Mouse (Mus musculus) forebrain, embryonic 12.5 days (tissue): Measurements from ENCODE around the gene Zfp277. TPM values are rescaled to one million over a fixed set of nuclear protein-coding genes. Genes with fewer than 3 reads are reported as not detected.
A peak's percentile ranks its signal among the peaks of the same experiment; 100 is the strongest.

Experiments used
- ATAC-seq: fragments of 200-750 bp; cut with Nextera tagmentation; 2 replicates; pipeline ENCODE4 v1.8.0; 2017; ENCODE audit warnings: moderate TSS enrichment; ENCODE audit not compliant: low FRiP score
- H3K27ac ChIP-seq: fragments of 300-500 bp; sonication (generic); 2 replicates; pipeline ENCODE4 v1.5.1; 2016; ENCODE audit warnings: mild to moderate bottlenecking
- H3K27me3 ChIP-seq: fragments of 300-500 bp; sonication (generic); 2 replicates; pipeline ENCODE4 v1.6.1; 2016; ENCODE audit warnings: mild to moderate bottlenecking
- H3K36me3 ChIP-seq: fragments of 300-500 bp; sonication (generic); replicated peaks from 2 replicates; pipeline ENCODE4 v1.6.1; 2016; ENCODE audit warnings: mild to moderate bottlenecking
- H3K4me1 ChIP-seq: fragments of 300-500 bp; sonication (generic); 2 replicates; pipeline ENCODE4 v1.6.1; 2016
- H3K4me2 ChIP-seq: fragments of 300-500 bp; sonication (generic); 2 replicates; pipeline ENCODE4 v1.6.1; 2016; ENCODE audit warnings: mild to moderate bottlenecking, moderate library complexity
- H3K4me3 ChIP-seq: fragments of 300-500 bp; sonication (generic); replicated peaks from 2 replicates; pipeline ENCODE4 v1.5.1; 2016; ENCODE audit warnings: mild to moderate bottlenecking
- H3K9ac ChIP-seq: fragments of 300-500 bp; sonication (generic); 2 replicates; pipeline ENCODE4 v1.6.1; 2016; ENCODE audit warnings: mild to moderate bottlenecking
- H3K9me3 ChIP-seq: fragments of 300-500 bp; sonication (generic); 2 replicates; pipeline ENCODE4 v1.6.1; 2016
- WGBS: fragments of 180-500 bp; shearing (Covaris S2); methylation state at CpG from one replicate; pipeline ENCODE4 v1.1.7; 2016; 5-methylcytosine and 5-hydroxymethylcytosine counted together
- polyA plus RNA-seq: library from polyadenylated mRNA; unstranded; fragments of >200 nt; fragmentation: Nextera tagmentation; extraction: Ambion mirVana; gene quantifications from 2 replicates; pipeline ENCODE4 v1.2.1, GENCODE M21; 2016

Gene Zfp277
- polyA plus RNA-seq, 1 experiment from 2014 or later = 29.7 TPM

- ATAC-seq = no peak
- no peaks in the 10 kb centered on the region; the same call in 1 of the 2 replicates for H3K36me3 ChIP-seq
- H3K27me3 ChIP-seq = no peaks in the 10 kb centered on the region
- no peak overlapping the region for H3K27ac ChIP-seq
- no peak overlapping the region for H3K4me2 ChIP-seq
- no peak overlapping the region for H3K4me3 ChIP-seq
- H3K9me3 ChIP-seq = no peaks in the 10 kb centered on the region
- peaks cover 18% of the 10 kb centered on the region for H3K4me1 ChIP-seq
- WGBS = 72% methylated on average over 3 of the region's 3 CpGs
- H3K9ac ChIP-seq = no peak overlapping the region
Measured at GRCm38 (mm10) chr12:40429976-40430375, 15.7 kb downstream of the Zfp277 start.

- Histone ChIP-seq H3K27ac (no peak overlapping the region), H3K4me3 (no peak overlapping the region), H3K4me2 (no peak overlapping the region), H3K4me1 (peaks cover 18% of the 10 kb centered on the region), H3K9ac (no peak overlapping the region), H3K36me3 (no peaks in the 10 kb centered on the region; the same call in 1 of the 2 replicates), H3K9me3 (no peaks in the 10 kb centered on the region), H3K27me3 (no peaks in the 10 kb centered on the region)
- WGBS = 87% methylated on average over 10 of the region's 10 CpGs
- ATAC-seq = no peak
Measured at GRCm38 (mm10) chr12:40427606-40428005, 18.1 kb downstream of the Zfp277 start.

GRCm38 (mm10) chr12:40424991-40425390 lies 20.7 kb downstream of the Zfp277 start:
- Histone ChIP-seq H3K27ac (no peak overlapping the region), H3K36me3 (no peaks in the 10 kb centered on the region; the same call in 1 of the 2 replicates), H3K9me3 (no peaks in the 10 kb centered on the region), H3K9ac (no peak overlapping the region), H3K4me2 (no peak overlapping the region), H3K4me1 (peaks cover 4% of the 10 kb centered on the region; the same call in 1 of the 2 replicates), H3K4me3 (no peak overlapping the region), H3K27me3 (no peaks in the 10 kb centered on the region)
- no peak for ATAC-seq
- 88% methylated on average over 1 of the region's 1 CpGs for WGBS

GRCm38 (mm10) chr12:40417257-40417656 lies 28.4 kb downstream of the Zfp277 start:
- ATAC-seq = no peak
- H3K36me3 ChIP-seq = no peaks in the 10 kb centered on the region
- no peaks in the 10 kb centered on the region for H3K27me3 ChIP-seq
- no peak overlapping the region for H3K4me2 ChIP-seq
- H3K27ac ChIP-seq = no peak overlapping the region
- H3K9ac ChIP-seq = no peak overlapping the region
- WGBS = 90% methylated on average over 4 of the region's 4 CpGs
- peaks cover 14% of the 10 kb centered on the region for H3K4me1 ChIP-seq
- H3K4me3 ChIP-seq = no peak overlapping the region
- no peaks in the 10 kb centered on the region for H3K9me3 ChIP-seq

GRCm38 (mm10) chr12:40415312-40415925 lies 30.3 kb downstream of the Zfp277 start:
- H3K9me3 ChIP-seq = no peaks in the 10 kb centered on the region
- no peak overlapping the region for H3K4me2 ChIP-seq
- no peak for ATAC-seq
- H3K4me1 ChIP-seq = peaks cover 14% of the 10 kb centered on the region
- 67% methylated on average over 8 of the region's 8 CpGs for WGBS
- no peak overlapping the region for H3K4me3 ChIP-seq
- H3K27ac ChIP-seq = no peak overlapping the region
- H3K27me3 ChIP-seq = no peaks in the 10 kb centered on the region
- no peak overlapping the region for H3K9ac ChIP-seq
- no peaks in the 10 kb centered on the region for H3K36me3 ChIP-seq

GRCm38 (mm10) chr12:40414682-40415311 lies 30.9 kb downstream of the Zfp277 start:
- 32% methylated on average over 5 of the region's 5 CpGs for WGBS

GRCm38 (mm10) chr12:40399812-40400211 lies 45.9 kb downstream of the Zfp277 start:
- H3K27ac ChIP-seq = no peak overlapping the region
- ATAC-seq = no peak
- no peaks in the 10 kb centered on the region for H3K27me3 ChIP-seq
- no peak overlapping the region for H3K4me2 ChIP-seq
- no peak overlapping the region for H3K9ac ChIP-seq
- WGBS = 76% methylated on average over 10 of the region's 10 CpGs
- no peak overlapping the region for H3K4me3 ChIP-seq
- H3K4me1 ChIP-seq = no peaks in the 10 kb centered on the region
- no peaks in the 10 kb centered on the region for H3K9me3 ChIP-seq
- no peaks in the 10 kb centered on the region for H3K36me3 ChIP-seq

More at GRCm38 (mm10) chr12:40414682-40415311, 30.9 kb downstream of the Zfp277 start:
- Histone ChIP-seq H3K4me3 (no peak overlapping the region), H3K4me2 (no peak overlapping the region), H3K9me3 (no peaks in the 10 kb centered on the region), H3K36me3 (no peaks in the 10 kb centered on the region), H3K27ac (peak overlapping the region; percentile 50; the same call in 1 of the 2 replicates), H3K27me3 (no peaks in the 10 kb centered on the region), H3K9ac (no peak overlapping the region), H3K4me1 (peaks cover 14% of the 10 kb centered on the region)
- ATAC-seq = peak; percentile 70; the same call in 1 of the 2 replicates

GRCm38 (mm10) chr12:40399386-40399785 lies 46.3 kb downstream of the Zfp277 start:
- H3K4me2 ChIP-seq = no peak overlapping the region
- H3K4me1 ChIP-seq = no peaks in the 10 kb centered on the region
- WGBS = 97% methylated on average over 2 of the region's 2 CpGs
- no peaks in the 10 kb centered on the region for H3K9me3 ChIP-seq
- no peak overlapping the region for H3K27ac ChIP-seq
- H3K9ac ChIP-seq = no peak overlapping the region
- no peak for ATAC-seq
- no peaks in the 10 kb centered on the region for H3K36me3 ChIP-seq
- H3K27me3 ChIP-seq = no peaks in the 10 kb centered on the region
- H3K4me3 ChIP-seq = no peak overlapping the region

GRCm38 (mm10) chr12:40398916-40399315 lies 46.8 kb downstream of the Zfp277 start:
- Histone ChIP-seq H3K27me3 (no peaks in the 10 kb centered on the region), H3K9ac (no peak overlapping the region), H3K4me1 (no peaks in the 10 kb centered on the region), H3K36me3 (no peaks in the 10 kb centered on the region), H3K4me3 (no peak overlapping the region), H3K4me2 (no peak overlapping the region), H3K27ac (no peak overlapping the region), H3K9me3 (no peaks in the 10 kb centered on the region)
- ATAC-seq = no peak
- WGBS = 95% methylated on average over 2 of the region's 2 CpGs

- no peak for ATAC-seq
Measured at GRCm38 (mm10) chr12:40392869-40393268, 52.8 kb downstream of the Zfp277 start.

GRCm38 (mm10) chr12:40391262-40391661 lies 54.4 kb downstream of the Zfp277 start:
- Histone ChIP-seq H3K27me3 (no peaks in the 10 kb centered on the region), H3K36me3 (no peaks in the 10 kb centered on the region), H3K4me3 (no peak overlapping the region), H3K9me3 (no peaks in the 10 kb centered on the region), H3K4me1 (no peaks in the 10 kb centered on the region), H3K4me2 (no peak overlapping the region), H3K9ac (no peak overlapping the region), H3K27ac (no peak overlapping the region)
- no peak for ATAC-seq
- WGBS = 81% methylated on average over 1 of the region's 1 CpGs

More at GRCm38 (mm10) chr12:40392869-40393268, 52.8 kb downstream of the Zfp277 start:
- Histone ChIP-seq H3K4me2 (no peak overlapping the region), H3K27me3 (no peaks in the 10 kb centered on the region), H3K27ac (no peak overlapping the region), H3K4me1 (no peaks in the 10 kb centered on the region), H3K9me3 (no peaks in the 10 kb centered on the region), H3K4me3 (no peak overlapping the region), H3K9ac (no peak overlapping the region), H3K36me3 (no peaks in the 10 kb centered on the region)
- WGBS = 79% methylated on average over 3 of the region's 3 CpGs

- H3K27me3 ChIP-seq = no peaks in the 10 kb centered on the region
- H3K36me3 ChIP-seq = no peaks in the 10 kb centered on the region
- H3K27ac ChIP-seq = no peak overlapping the region
- H3K4me2 ChIP-seq = no peak overlapping the region
- H3K9me3 ChIP-seq = no peaks in the 10 kb centered on the region
- H3K4me3 ChIP-seq = no peak overlapping the region
- H3K9ac ChIP-seq = no peak overlapping the region
- no peak for ATAC-seq
- WGBS = 79% methylated on average over 5 of the region's 5 CpGs
- H3K4me1 ChIP-seq = no peaks in the 10 kb centered on the region
Measured at GRCm38 (mm10) chr12:40387786-40388185, 57.9 kb downstream of the Zfp277 start.

- 93% methylated on average over 4 of the region's 4 CpGs for WGBS
- no peak overlapping the region for H3K27ac ChIP-seq
Measured at GRCm38 (mm10) chr12:40385301-40385700, 60.4 kb downstream of the Zfp277 start.

More at GRCm38 (mm10) chr12:40385301-40385700, 60.4 kb downstream of the Zfp277 start:
- H3K9me3 ChIP-seq = no peaks in the 10 kb centered on the region
- no peaks in the 10 kb centered on the region for H3K4me1 ChIP-seq
- no peak overlapping the region for H3K4me3 ChIP-seq
- no peak for ATAC-seq
- no peak overlapping the region for H3K4me2 ChIP-seq
- H3K36me3 ChIP-seq = no peaks in the 10 kb centered on the region
- H3K9ac ChIP-seq = no peak overlapping the region
- no peaks in the 10 kb centered on the region for H3K27me3 ChIP-seq
